Mouse (Mus musculus): ENCODE measurements around the gene Mapk13.

- TF ChIP-seq CTCF (IDR thresholded peaks at IDR 0.05; ENCODE audit: low read depth, low read length) (no peak), POLR2A (IDR thresholded peaks at IDR 0.05; ENCODE audit: borderline replicate concordance, low read depth, low read length) (no peak)
These were observed 31.7 kb downstream of the Mapk13 start, which contains the start of gene Brpf3 for GRCm38 (mm10) chr17:28800671-28801412.
